Mouse (Mus musculus) heart, postnatal 10 days (tissue): ENCODE measurements around the gene Vsig8. TPM values are rescaled to one million over a fixed set of nuclear protein-coding genes. Genes with fewer than 3 reads are reported as not detected.

Experiments used
- DNase-seq, 2 experiments: peaks; one replicate each; pipeline ENCODE4 v3.0.0; 2021
- intact Hi-C: fragments of 180-260 bp; cut with DNase I; formaldehyde crosslinking; loops from one replicate; pipeline ENCODE4 v1.15.1; 2025
- total RNA-seq, 2 experiments: library from RNA; stranded (reverse); gene quantifications; 2 replicates each; pipeline ENCODE4 v1.2.3; 2021

Vsig8 gene
- total RNA-seq, 2 experiments from 2014 or later = 0.24 TPM; not detected in 1

DNA sequence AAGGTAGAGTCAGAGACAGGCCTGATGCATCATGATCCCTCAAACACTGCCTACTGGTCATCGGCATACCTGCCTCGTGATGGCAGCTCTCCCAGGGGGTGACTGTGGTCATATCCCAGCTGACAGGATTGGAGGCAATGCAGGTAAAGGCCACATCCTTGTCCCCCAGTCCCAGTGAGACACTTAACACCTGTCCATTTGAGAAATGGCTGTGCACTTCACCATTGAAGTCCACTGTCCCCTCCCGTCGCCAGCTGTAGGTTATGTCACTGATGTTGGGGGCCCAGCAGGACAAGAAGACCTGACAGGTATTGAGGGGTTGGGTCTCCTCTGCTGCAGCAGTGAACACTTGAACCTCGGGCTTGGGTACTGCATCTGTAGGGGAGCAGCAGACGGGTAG lies 28.5 kb downstream of the Vsig8 start:
- no peak for DNase-seq
- intact Hi-C loops = no loop called here

GRCm38 (mm10) chr1:172585026-172585425 lies 29.3 kb downstream of the Vsig8 start:
- intact Hi-C loops = no loop called here
- DNase-seq = no peak

- DNase-seq = no peak
- intact Hi-C loops = no loop called here
Observed at GRCm38 (mm10) chr1:172585612-172586567, 30.2 kb downstream of the Vsig8 start.

GRCm38 (mm10) chr1:172590385-172590784 lies 34.6 kb downstream of the Vsig8 start, which contains the start of gene Slamf8:
Gene Slamf8, minus strand, starts transcription at chr1:172590568.
- intact Hi-C loops = no loop called here
- peak; percentile 32 to 38 for DNase-seq

GRCm38 (mm10) chr1:172593321-172593720 lies 37.6 kb downstream of the Vsig8 start:
- DNase-seq = no peak
- intact Hi-C loops = no loop called here

DNA sequence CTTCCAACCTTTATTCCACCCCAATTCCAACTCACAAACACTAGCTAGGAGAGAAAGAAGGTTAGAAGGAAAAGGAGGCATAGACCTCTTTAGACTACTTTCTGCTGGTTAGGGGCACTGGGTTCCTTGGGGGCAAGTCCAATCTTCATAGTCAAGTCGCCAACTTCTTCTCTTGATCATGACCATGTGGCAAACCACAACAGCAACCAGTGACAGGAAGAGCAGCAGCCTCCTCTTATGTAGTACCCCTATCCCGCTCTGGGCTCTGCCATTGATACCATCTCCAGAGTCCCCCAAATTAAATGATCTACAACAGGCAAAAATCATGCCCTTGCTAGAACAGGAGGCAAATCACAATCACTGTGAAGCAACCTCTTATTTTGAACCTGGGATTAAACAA lies 38.2 kb downstream of the Vsig8 start:
- DNase-seq = no peak
- intact Hi-C loops = no loop called here

DNA sequence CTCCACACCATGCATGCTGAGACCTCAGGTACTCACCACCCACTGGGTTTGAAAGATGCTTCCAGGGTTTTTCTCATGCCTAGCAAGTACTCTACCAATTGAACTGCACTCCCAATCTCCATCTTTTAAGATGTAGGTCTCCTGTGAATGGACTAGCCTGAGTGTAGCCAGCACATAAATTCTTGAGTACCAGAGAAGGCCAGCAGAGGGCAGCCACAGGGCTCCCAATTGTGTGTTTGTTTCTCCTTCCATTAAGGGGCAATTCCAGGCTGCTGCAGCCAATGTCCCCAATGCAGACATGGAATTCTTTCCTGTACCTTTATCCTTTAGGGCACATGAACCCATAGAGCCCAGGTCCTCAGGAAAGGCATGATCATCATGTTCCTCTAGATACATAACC lies 38.8 kb downstream of the Vsig8 start:
- DNase-seq = peak; percentile 39 to 67
- intact Hi-C loops = no loop called here

DNA sequence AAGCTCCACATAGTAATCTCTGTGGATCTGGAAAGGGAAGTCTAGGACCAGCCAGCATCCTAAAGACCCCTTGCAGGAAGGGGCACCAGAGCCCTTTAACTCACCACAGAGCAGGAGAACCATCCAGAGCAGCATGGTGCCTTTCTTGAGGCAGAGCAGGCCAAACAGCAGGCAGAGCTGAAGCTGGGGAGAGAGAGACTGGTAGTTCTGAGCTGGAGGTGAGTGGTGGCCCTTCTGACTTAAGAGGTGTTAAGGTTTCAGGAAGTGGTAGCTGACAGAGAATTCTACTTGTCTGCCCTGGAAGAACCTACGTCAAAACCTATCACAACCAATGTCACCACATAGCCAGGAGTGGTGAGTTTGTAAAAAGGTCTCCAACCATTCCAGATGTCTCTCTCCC lies 46.6 kb downstream of the Vsig8 start, which contains the start of gene Fcrl6:
Gene Fcrl6 (minus strand): TSS at position 226 of the 400 bp plus-strand sequence.
- DNase-seq = no peak
- intact Hi-C loops = no loop called here

GRCm38 (mm10) chr1:172611304-172611703 lies 55.6 kb downstream of the Vsig8 start:
- intact Hi-C loops = loop anchor here (5.0 kb wide), 1 partner anchor 49 kb away; no protein-coding TSS in a partner anchor
- DNase-seq = no peak

GRCm38 (mm10) chr1:172612745-172613144 lies 57.0 kb downstream of the Vsig8 start:
- DNase-seq = peak; percentile 16 to 26
- intact Hi-C loops = loop anchor here (1.0 to 5.0 kb wide), 2 partner anchors 50 to 84 kb away; no protein-coding TSS in a partner anchor

Other genes with a start within 250 kb of the Vsig8 start
- gene Kcnj9, start 226.6 kb upstream of the Vsig8 start, total RNA-seq = not detected
- under 1 TPM; 0.05 to 0.19 TPM for gene Kcnj10, start 214.7 kb upstream of the Vsig8 start, total RNA-seq
- gene Pigm, start 179.4 kb upstream of the Vsig8 start, total RNA-seq = 1 to 10 TPM; 9.1 TPM
- 1 to 10 TPM; 1.3 to 1.4 TPM for gene Slamf9, start 80.6 kb upstream of the Vsig8 start, total RNA-seq
- 1 to 10 TPM; 1.0 to 1.4 TPM for gene Igsf9, start 74.2 kb upstream of the Vsig8 start, total RNA-seq
- gene Tagln2, start 55.9 kb upstream of the Vsig8 start, total RNA-seq = 100 to 1,000 TPM; 173 to 178 TPM
- gene Cfap45, start 35.1 kb upstream of the Vsig8 start, total RNA-seq = 1 to 10 TPM; 1.8 to 2.8 TPM
- gene Slamf8, start 34.6 kb downstream of the Vsig8 start, total RNA-seq = not detected
- gene Fcrl6, start 46.6 kb downstream of the Vsig8 start, total RNA-seq = not detected
- 1 to 10 TPM; 6.3 to 6.8 TPM for gene Dusp23, start 77.0 kb downstream of the Vsig8 start, total RNA-seq
- gene Crp, start 142.1 kb downstream of the Vsig8 start, total RNA-seq = not detected